Mouse (Mus musculus): ENCODE measurements around the gene Jak1.

Gene Jak1

DNA sequence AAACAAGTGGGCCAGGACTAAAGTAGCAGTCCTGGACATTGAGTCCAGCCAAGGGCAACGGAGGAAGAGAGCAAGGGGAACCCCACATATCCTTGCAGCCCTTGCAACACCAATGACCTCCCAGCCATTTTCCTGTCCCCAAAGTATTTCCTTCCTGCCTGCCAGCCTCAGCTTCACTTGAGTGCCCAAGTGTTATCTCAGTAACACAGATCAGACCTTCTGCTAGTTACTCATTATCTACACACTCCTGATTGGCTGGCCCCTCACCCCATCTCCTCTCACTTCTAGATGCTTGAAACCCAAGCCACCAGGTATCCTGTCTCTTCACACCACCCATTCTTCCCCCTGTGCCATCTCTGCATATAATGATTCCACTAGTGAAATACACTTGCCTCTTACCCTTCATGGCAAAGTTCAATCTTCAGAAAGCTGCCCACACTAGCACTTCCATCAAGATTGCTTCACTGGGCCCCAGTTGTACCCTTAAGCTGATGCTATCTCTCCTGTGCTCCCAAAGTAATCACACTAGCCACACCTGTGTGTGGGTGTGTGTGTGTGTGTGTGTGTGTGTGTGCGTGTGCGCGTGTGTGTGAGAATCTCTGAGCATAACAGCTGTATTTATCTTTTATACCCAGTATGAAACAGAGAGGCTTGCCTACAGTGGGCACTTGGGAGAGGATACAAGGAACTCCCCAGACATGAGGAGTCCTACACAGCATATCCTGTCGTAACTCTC lies 72.7 kb downstream of the Jak1 start:
- no peak for DNase-seq (ENCODE audit: low read depth)

GRCm38 (mm10) chr4:101187381-101187780 lies 77.7 kb downstream of the Jak1 start:
- no peak for DNase-seq (ENCODE audit: low read depth)

DNA sequence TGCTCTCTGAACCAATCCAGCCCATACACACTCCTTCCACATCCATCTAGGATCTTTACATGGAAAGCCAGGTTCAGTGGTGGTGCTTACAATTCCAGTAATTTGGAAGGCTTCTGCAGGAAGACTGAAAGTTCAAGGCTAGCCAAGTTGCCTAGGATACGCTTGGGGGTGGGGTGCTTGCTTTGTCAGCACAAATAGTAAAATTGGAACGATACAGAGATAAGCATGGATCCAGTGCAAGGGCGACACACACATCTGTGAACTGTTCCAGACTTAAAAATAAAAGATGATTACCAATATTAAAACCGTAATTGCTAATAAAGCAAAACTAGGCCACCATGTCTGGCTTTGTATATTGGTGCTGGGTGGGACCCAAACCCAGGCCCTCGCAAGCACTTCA lies 78.5 kb downstream of the Jak1 start:
- no peak for DNase-seq (ENCODE audit: low read depth)

DNA sequence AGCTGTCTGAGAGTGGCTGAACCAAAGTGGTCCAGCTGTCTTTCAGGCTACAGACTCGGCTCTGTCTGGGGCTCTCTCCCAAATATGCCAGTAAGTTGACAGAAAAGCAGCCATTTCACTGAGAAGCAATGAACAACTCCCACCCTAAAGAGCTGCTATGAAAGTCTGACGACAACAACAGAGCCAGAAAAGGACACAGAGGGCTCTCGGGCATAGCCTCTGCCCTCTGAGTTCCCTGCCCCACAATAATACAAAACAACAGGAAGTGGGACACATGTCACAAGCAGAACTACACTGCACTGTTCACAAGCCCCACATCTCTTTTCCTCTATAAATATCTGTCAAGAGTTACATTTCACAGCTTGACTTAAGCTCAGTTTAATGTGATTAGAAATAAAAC lies 79.9 kb downstream of the Jak1 start:
- DNase-seq (ENCODE audit: low read depth): no peak

DNA sequence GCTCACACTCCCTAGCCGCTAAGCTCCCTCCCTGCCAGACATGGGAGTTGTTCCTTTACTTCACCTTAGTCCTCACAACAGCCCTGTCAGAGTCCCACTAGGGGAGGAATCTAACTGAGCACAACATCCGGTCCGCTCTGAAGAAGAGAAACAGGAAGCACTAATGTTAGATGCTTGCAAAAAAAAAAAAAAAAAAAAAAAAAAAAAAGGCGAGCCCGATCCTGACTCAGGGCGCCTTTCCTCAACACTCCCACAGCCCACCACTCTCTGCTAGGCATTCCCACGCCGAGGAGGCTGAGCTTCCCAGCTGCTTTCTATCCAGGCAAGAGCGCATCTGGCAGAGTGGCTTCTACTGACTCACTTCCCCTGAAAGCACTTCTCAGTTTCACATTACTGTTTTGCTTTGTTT lies 82.5 kb downstream of the Jak1 start:
- DNase-seq (ENCODE audit: low read depth): peak; percentile 44

GRCm38 (mm10) chr4:101180681-101181080 lies 84.4 kb downstream of the Jak1 start:
- DNase-seq (ENCODE audit: low read depth): no peak

GRCm38 (mm10) chr4:101179836-101180235 lies 85.2 kb downstream of the Jak1 start:
- no peak for DNase-seq (ENCODE audit: low read depth)

DNA sequence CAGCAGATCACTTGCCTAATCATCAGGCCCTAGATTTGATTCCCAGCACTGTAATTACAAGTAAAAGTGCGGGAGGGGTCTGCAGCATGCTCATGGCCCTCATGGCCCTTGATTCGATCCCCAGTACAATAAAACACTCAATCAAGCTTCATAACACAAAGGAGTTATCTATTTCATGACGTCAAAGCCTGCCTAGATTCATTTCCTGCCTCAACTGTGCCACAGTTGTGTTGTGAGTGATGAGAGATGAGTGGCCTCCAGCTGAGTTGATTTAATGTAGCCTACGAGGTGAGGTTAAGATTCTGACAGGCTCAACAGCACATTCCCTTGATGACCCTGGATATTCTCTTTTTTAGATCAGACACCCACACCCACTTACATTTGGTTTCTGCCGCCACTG lies 86.0 kb downstream of the Jak1 start:
- DNase-seq (ENCODE audit: low read depth): no peak

DNA sequence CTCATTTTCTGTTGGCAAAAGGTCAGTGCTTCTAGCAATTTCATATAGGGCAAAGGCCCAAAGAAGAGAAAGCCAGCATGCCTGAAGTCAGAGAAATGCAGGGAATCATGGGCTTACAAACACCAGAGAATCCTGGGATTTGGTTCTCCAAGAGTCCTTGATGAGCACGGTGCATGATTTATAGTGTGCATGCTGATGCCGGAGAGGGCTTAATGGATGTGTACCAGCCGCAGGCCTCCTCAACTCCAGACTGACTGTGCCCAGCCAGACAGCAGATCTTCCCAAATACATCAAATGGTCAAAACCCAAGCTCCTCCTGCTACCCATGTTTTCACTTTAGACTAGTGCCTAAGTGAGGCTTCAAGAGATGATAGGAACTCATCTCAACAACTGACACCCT lies 87.3 kb downstream of the Jak1 start:
- DNase-seq (ENCODE audit: low read depth): no peak

- DNase-seq (ENCODE audit: low read depth): no peak
Observed at GRCm38 (mm10) chr4:101176123-101176522, 89.0 kb downstream of the Jak1 start.

DNA sequence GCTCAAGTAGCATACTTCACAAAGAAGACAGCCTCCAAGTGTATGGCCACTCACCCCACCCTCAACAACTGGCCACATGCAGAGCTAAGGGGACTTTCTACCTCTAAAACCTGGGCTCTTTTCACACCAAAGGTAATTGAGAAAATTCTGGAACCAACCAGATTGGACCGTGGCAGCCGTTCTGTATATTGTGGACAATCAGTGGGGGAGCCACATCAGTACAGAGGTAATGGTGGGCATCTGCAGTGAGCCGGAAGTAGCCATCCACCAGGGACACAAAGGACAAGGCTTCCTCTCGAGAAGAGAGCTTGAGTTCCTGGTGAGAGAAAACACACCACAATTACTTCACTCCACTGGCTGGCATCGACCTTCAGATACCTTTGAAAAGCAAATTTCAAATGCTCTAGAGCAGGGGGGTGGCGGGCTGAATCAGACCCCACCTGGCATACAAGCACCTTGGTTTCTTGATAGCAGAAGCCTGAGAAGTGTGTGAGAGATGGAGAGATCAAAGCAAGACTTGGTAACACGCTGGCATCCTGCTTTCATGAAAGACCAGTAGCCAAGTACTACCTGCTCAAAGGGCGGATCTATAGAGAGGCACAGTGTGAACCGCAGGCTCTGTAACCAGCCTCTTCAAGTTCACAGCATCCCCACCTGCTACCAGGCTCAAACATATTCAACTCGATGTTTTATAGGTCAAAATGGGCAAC lies 90.0 kb downstream of the Jak1 start:
- DNase-seq (ENCODE audit: low read depth): no peak

DNA sequence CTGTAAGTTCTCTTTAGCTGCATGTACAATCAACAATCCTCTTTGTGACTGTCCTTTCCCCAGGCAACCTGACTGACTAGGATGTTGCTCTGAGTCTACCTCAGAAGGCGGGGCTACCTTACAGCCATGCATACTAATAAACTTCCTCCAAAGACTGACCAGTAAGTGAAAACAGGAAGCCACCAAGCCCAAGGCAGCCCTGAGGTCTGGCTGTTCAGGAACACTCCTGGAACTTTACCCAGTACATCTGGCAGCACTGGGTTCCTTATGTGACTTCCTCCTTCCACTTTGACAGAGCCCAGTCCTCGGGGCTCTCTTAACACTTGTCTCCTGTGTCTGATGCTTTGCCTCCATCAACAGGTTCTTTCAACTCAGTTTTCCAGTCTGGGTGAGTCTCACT lies 92.3 kb downstream of the Jak1 start:
- no peak for DNase-seq (ENCODE audit: low read depth)

DNA sequence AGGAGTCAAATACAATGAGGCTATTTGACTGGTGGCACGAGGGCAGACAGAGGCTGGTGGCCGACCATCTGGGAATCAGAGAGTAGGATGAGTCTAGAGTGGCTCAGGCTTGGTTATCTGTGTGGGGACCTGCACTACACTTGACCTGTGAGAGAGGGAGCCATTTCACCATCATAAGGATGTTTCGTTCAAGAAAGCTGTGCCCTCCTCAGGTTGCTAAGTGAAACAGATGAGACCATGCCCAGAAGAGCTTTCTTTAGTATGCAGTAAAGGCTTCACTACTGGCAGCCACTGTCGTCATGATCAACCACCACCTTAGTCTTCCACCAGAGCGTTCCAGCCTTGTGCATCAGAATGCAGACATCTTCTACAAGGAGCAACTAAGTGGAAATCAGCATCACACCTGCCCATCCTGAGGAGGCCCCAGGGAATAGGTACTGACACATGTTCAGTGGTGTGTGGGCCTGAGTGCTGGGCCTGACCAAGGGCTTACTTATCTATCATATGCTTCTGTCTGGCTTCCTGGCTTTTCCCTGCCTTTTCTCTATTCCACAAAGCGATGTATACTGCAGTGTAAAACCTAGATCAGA lies 96.8 kb downstream of the Jak1 start:
- peak; percentile 68 for DNase-seq (ENCODE audit: low read depth)

DNA sequence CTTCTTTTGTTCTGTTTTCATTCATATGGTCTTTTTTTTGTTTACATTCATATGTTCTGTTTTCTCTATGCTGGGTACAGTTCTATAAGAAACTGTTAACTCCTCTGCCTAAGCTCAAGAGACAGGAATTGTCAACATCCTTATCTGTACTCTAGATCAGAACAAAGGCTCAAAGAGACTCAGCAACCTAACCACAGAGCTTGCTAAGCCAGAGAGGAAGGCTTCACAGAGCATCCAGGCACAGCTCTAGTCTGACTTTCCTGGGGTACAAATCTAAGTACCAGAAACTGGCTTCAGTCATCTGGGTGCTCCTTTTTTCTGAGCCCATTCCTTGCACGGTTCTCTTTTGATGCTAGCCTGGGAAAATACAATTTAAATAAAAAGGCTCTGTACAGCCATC lies 97.3 kb downstream of the Jak1 start:
- DNase-seq (ENCODE audit: low read depth): no peak

DNA sequence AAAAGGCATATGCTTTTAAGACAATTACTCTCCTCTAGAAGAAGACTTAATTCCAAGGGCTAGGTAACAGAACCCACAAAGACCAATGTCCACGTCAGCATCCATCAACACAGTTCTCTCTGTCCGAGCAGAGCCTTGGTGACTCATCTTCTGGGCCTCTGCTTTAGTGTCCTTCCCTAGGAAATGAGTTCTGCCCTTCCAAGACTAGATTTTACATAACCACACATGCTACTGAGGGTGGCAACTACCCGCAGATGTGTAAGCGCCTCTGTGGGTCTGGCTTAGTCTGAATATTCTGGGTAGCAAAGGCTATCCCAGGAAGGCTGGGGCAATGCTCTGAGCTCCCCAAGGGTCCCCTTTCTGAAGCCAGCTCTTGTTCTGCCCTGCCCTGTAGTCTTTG lies 99.3 kb downstream of the Jak1 start:
- DNase-seq (ENCODE audit: low read depth): no peak

- no peak for DNase-seq (ENCODE audit: low read depth)
Observed at GRCm38 (mm10) chr4:101164673-101165072, 100.4 kb downstream of the Jak1 start.

DNA sequence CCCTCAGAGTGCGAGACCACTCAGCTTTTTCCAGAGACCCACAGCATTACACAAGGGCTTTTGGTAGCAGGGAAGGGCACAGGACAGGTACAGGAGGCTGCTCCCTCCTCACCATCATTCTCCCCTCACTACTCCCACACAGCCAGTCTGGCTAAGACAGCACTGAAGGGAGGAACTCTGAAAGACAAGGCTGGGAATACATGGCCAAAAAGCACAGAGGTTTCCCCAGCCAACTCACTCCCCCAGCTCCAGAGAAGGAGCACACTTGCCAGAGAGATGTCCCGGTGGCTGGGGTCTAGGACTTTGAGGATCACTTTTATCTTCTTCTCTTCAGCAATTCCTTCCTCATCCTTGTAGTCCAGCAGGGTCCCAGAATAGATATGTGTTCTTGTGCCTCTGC lies 100.9 kb downstream of the Jak1 start:
- DNase-seq (ENCODE audit: low read depth): no peak

DNA sequence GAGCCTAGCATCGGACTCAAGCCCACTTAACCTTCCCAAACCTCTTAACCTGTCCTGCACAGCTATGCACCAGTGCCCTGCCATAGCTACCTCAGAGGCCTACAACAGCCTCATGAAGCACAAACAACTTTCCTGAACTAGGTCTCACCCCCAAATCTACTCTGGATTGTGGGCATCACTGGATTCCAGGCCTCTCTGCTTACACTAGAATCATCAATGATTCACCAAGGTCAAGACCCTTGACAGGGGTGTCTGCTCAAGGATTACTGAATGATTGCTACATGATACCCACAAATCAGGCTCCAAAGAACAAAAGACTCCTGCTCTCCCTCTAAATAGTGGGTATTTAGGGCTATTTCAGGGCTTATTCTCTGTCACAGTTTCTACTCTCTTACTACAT lies 104.3 kb downstream of the Jak1 start:
- DNase-seq (ENCODE audit: low read depth): no peak

- DNase-seq (ENCODE audit: low read depth): no peak
Observed at GRCm38 (mm10) chr4:101159191-101159764, 105.8 kb downstream of the Jak1 start.

DNA sequence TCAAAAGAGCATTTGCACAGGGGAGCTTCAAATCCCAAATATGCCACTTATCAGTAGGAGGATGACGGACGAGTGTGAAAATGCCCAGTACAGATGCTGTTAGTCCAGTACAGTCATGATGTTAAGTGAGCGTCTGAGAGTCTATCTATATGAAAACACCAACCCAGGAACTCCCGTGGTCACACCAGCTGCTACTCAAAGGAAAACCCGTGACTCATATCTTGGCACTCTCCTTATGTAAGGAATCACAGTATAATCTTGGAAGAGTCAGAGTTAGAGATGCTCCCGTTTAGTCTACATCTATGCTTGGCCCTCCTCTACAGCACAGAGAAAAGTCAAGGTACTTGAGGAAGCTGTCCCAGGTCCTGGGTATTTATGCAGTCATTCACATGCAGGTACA lies 106.8 kb downstream of the Jak1 start:
- DNase-seq (ENCODE audit: low read depth): peak; percentile 81

GRCm38 (mm10) chr4:101157476-101157875 lies 107.6 kb downstream of the Jak1 start:
- no peak for DNase-seq (ENCODE audit: low read depth)

GRCm38 (mm10) chr4:101155541-101155940 lies 109.5 kb downstream of the Jak1 start:
- DNase-seq (ENCODE audit: low read depth): no peak

Measured in NIH3T3 (cell line).